Mouse (Mus musculus) ovary, postnatal 10 days (tissue): Measurements from ENCODE around the gene Helz.

Experiments used
- DNase-seq: peaks from one replicate; pipeline ENCODE4 v3.0.0; 2022; ENCODE audit warnings: low spot score

The Helz gene

GRCm38 (mm10) chr11:107724603-107725002 lies 176.9 kb downstream of the Helz start:
- DNase-seq, result no peak

- no peak for DNase-seq
Measured at GRCm38 (mm10) chr11:107728073-107728863, 180.5 kb downstream of the Helz start.

- no peak for DNase-seq
Measured at GRCm38 (mm10) chr11:107729141-107729540, 181.4 kb downstream of the Helz start.

DNA sequence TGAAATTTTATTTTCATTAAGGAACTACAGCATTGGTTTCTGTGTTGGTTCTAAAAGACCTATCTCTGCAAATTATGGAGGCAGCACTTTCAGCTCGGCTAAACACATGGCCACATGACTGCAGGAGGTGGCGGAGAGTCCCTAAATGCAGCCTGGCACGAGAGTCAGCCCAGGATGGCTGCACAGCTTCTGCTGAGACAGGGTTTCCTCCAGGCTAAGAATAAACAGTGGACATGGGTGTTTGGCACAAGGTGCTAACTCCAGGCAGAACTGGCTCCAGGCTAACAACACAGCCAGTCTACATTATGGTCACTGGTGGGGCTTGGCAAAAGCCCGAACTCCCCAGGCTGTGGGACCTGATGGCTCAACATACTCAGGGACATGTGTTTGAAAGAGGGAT lies 183.2 kb downstream of the Helz start:
- no peak for DNase-seq

- DNase-seq, result no peak
Measured at GRCm38 (mm10) chr11:107731498-107731897, 183.8 kb downstream of the Helz start.

DNA sequence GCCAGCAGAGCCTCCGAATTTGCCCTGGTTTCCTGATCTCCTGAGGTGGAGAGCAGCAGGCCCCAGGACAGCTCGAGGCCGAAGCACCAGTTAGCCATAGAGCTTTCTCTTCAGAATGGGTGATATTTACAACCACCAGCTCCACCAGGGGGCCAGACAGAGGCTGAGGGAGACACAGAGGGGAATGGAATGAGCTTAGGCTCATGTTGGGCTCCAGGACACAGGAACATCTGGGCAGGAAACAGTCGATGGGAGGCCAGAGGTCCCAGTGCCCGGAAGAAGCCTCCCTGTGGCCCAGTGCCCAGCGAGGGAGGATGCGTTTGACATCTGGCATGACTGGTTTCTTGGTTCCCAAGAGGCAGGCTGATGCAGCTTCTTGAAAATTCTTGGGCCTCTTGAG lies 186.4 kb downstream of the Helz start:
- no peak for DNase-seq

- no peak for DNase-seq
Measured at GRCm38 (mm10) chr11:107737886-107738285, 190.2 kb downstream of the Helz start.

- no peak for DNase-seq
Measured at GRCm38 (mm10) chr11:107738418-107739099, 190.8 kb downstream of the Helz start.

DNA sequence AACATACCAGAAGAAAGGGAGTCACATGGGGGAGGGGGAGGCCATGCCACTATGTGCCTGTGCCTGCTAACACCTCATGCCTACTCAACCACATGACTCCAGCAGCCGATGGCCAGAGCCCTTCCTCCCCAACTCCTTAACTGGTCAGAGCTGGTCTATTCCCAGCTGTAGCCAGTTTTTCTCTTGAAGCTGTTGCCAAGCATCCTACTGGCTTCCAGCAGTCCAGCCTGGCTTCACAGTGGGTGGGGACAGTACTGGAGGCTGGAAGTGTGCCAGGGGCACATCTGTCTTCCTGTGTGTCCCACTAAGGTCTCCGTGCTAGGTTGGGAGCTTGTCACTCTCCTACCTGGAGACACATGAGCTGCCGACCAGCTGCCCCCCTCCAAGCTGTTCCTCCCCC lies 195.4 kb downstream of the Helz start:
- no peak for DNase-seq
